Mouse (Mus musculus) midbrain, embryonic 16.5 days (tissue): Measurements from ENCODE around the gene Hk2. TPM values are rescaled to one million over a fixed set of nuclear protein-coding genes. Genes with fewer than 3 reads are reported as not detected.

Experiments used
- ATAC-seq: fragments of 200-750 bp; cut with Nextera tagmentation; 2 replicates; pipeline ENCODE4 v1.8.0; 2017; ENCODE audit warnings: moderate TSS enrichment
- H3K27ac ChIP-seq: fragments of 300-500 bp; sonication (generic); 2 replicates; pipeline ENCODE4 v1.5.1; 2014; ENCODE audit warnings: mild to moderate bottlenecking, low read length, mixed read lengths
- H3K27me3 ChIP-seq: fragments of 300-500 bp; sonication (generic); 2 replicates; pipeline ENCODE4 v1.6.1; 2014; ENCODE audit warnings: low read depth, low read length, mixed read lengths; ENCODE audit not compliant: control insufficient read depth, insufficient read depth
- H3K36me3 ChIP-seq: fragments of 300-500 bp; sonication (generic); 2 replicates; pipeline ENCODE4 v1.6.1; 2014; ENCODE audit warnings: mild to moderate bottlenecking, low read length, moderate library complexity, mixed read lengths; ENCODE audit not compliant: control insufficient read depth, insufficient read depth
- H3K4me1 ChIP-seq: fragments of 300-500 bp; sonication (generic); 2 replicates; pipeline ENCODE4 v1.6.1; 2014; ENCODE audit warnings: mild to moderate bottlenecking, low read length, mixed read lengths; ENCODE audit not compliant: control insufficient read depth, insufficient read depth
- H3K4me2 ChIP-seq: fragments of 300-500 bp; sonication (generic); 2 replicates; pipeline ENCODE4 v1.6.1; 2014; ENCODE audit warnings: mild to moderate bottlenecking, low read length, mixed read lengths
- H3K4me3 ChIP-seq: fragments of 300-500 bp; sonication (generic); 2 replicates; pipeline ENCODE4 v1.5.1; 2014; ENCODE audit warnings: low read depth, mild to moderate bottlenecking, low read length, moderate library complexity, mixed read lengths
- H3K9ac ChIP-seq: fragments of 300-500 bp; sonication (generic); 2 replicates; pipeline ENCODE4 v1.6.1; 2014; ENCODE audit warnings: low read depth, low read length, mixed read lengths
- H3K9me3 ChIP-seq: fragments of 300-500 bp; sonication (generic); replicated peaks from 2 replicates; pipeline ENCODE4 v1.6.1; 2014; ENCODE audit warnings: mild to moderate bottlenecking, low read length, mixed read lengths; ENCODE audit not compliant: control insufficient read depth, poor library complexity, severe bottlenecking
- WGBS: fragments of 180-500 bp; shearing (Covaris S2); extraction: QIAGEN DNeasy Blood & Tissue Kit; methylation state at CpG from one replicate; pipeline ENCODE4 v1.1.7; 2014; 5-methylcytosine and 5-hydroxymethylcytosine counted together
- polyA plus RNA-seq: library from polyadenylated mRNA; unstranded; fragments of >200 nt; fragmentation: Nextera tagmentation; extraction: Ambion mirVana; gene quantifications from 2 replicates; pipeline ENCODE4 v1.2.1, GENCODE M21; 2015

Hk2 gene
- polyA plus RNA-seq, 1 experiment from 2014 or later = 1.7 TPM

DNA sequence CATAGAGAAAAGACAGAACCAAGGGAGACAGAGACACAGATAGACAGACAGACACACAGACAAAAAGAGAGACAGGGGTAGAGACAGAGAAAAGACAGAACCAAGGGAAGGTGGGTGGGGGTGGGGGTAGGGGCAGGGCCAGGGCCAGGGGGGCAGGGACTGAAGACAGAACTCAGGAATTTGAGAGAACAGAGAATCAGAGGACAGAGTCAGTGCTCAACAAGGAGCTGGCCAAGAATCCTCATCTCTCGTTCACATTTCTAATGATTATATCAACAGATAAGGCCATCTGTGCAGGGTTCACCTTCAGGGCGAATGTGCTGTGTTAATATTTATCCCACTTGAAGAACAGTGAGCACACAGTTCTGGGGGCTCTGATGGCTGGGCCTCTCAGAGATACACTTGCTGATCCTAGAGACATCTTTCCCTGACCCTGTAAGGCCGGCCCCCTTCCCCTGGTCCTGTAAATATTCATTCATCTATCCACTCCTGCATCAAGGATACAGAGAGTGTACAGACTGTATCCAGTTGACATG is 24.0 kb upstream of the Hk2 start:
- H3K9me3 ChIP-seq = no peaks in the 10 kb centered on the region
- H3K27me3 ChIP-seq = no peaks in the 10 kb centered on the region
- 73% methylated on average over 3 of the region's 3 CpGs for WGBS
- no peak for ATAC-seq
- H3K4me2 ChIP-seq = no peak overlapping the region
- no peak overlapping the region for H3K27ac ChIP-seq
- no peak overlapping the region for H3K4me3 ChIP-seq
- no peaks in the 10 kb centered on the region for H3K4me1 ChIP-seq
- H3K36me3 ChIP-seq = no peaks in the 10 kb centered on the region
- no peak overlapping the region for H3K9ac ChIP-seq

- no peaks in the 10 kb centered on the region for H3K9me3 ChIP-seq
- WGBS = 68% methylated on average over 5 of the region's 5 CpGs
- H3K27ac ChIP-seq = no peak overlapping the region
- H3K4me2 ChIP-seq = no peak overlapping the region
- no peak overlapping the region for H3K4me3 ChIP-seq
- H3K27me3 ChIP-seq = no peaks in the 10 kb centered on the region
- no peak overlapping the region for H3K9ac ChIP-seq
- no peaks in the 10 kb centered on the region for H3K36me3 ChIP-seq
- no peak for ATAC-seq
- H3K4me1 ChIP-seq = no peaks in the 10 kb centered on the region
Measured at GRCm38 (mm10) chr6:82797300-82797839, 23.1 kb upstream of the Hk2 start.

- H3K9ac ChIP-seq = no peak overlapping the region
- 87% methylated on average over 2 of the region's 2 CpGs for WGBS
- H3K4me1 ChIP-seq = no peaks in the 10 kb centered on the region
- ATAC-seq = no peak
- H3K9me3 ChIP-seq = no peaks in the 10 kb centered on the region
- no peaks in the 10 kb centered on the region for H3K27me3 ChIP-seq
- no peak overlapping the region for H3K27ac ChIP-seq
- H3K4me2 ChIP-seq = no peak overlapping the region
- no peak overlapping the region for H3K4me3 ChIP-seq
- no peaks in the 10 kb centered on the region for H3K36me3 ChIP-seq
Measured at GRCm38 (mm10) chr6:82790864-82791263, 16.6 kb upstream of the Hk2 start.

GRCm38 (mm10) chr6:82783906-82784305 is 9.7 kb upstream of the Hk2 start:
- no peaks in the 10 kb centered on the region for H3K27me3 ChIP-seq
- no peak overlapping the region for H3K27ac ChIP-seq
- no peak overlapping the region for H3K9ac ChIP-seq
- WGBS = 65% methylated on average over 4 of the region's 4 CpGs
- H3K9me3 ChIP-seq = no peaks in the 10 kb centered on the region
- no peak for ATAC-seq
- no peak overlapping the region for H3K4me2 ChIP-seq
- no peaks in the 10 kb centered on the region for H3K36me3 ChIP-seq
- H3K4me3 ChIP-seq = no peak overlapping the region
- no peaks in the 10 kb centered on the region for H3K4me1 ChIP-seq

GRCm38 (mm10) chr6:82780802-82781393 is 6.6 kb upstream of the Hk2 start:
- H3K27ac ChIP-seq = no peak overlapping the region
- H3K9me3 ChIP-seq = no peaks in the 10 kb centered on the region
- 48% methylated on average over 8 of the region's 8 CpGs for WGBS
- H3K4me2 ChIP-seq = no peak overlapping the region
- H3K36me3 ChIP-seq = no peaks in the 10 kb centered on the region
- no peak overlapping the region for H3K9ac ChIP-seq
- no peaks in the 10 kb centered on the region for H3K27me3 ChIP-seq
- no peaks in the 10 kb centered on the region for H3K4me1 ChIP-seq
- no peak for ATAC-seq
- no peak overlapping the region for H3K4me3 ChIP-seq

GRCm38 (mm10) chr6:82780369-82780768 is 6.1 kb upstream of the Hk2 start:
- Histone ChIP-seq H3K27me3 (peaks cover 2% of the 10 kb centered on the region; the same call in 1 of the 2 replicates), H3K4me1 (no peaks in the 10 kb centered on the region), H3K9ac (no peak overlapping the region), H3K9me3 (no peaks in the 10 kb centered on the region), H3K4me2 (no peak overlapping the region), H3K36me3 (no peaks in the 10 kb centered on the region), H3K27ac (no peak overlapping the region), H3K4me3 (no peak overlapping the region)
- no peak for ATAC-seq
- 67% methylated on average over 4 of the region's 4 CpGs for WGBS

DNA sequence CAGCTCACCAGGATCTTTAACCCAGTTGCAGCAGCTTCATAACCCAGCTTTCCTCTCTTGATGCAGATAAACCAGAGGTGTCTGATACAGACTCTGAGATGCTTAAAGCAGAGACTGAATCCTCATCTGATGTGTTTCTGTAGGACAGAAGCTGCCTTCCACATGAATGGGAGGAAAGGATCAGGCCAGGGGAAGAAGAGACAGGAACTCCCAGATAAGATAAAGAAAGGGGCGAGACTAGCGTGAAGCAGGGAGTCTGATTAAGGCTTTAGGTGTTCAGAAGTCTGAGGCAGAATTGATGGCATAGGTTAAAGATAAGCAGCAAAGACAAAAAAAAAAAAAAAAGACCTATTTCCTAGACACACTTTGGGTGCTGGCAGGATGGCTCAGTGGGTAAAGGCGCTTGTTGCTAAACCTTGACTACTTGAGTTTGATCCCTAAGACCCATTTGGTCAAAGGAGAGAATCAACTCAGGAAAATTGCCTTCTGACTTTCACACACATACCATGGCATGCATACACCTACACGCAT is 2.9 kb upstream of the Hk2 start:
- Histone ChIP-seq H3K9ac (no peak overlapping the region), H3K27me3 (peaks cover 7% of the 10 kb centered on the region; the same call in 1 of the 2 replicates)
- WGBS = 96% methylated on average over 4 of the region's 4 CpGs

DNA sequence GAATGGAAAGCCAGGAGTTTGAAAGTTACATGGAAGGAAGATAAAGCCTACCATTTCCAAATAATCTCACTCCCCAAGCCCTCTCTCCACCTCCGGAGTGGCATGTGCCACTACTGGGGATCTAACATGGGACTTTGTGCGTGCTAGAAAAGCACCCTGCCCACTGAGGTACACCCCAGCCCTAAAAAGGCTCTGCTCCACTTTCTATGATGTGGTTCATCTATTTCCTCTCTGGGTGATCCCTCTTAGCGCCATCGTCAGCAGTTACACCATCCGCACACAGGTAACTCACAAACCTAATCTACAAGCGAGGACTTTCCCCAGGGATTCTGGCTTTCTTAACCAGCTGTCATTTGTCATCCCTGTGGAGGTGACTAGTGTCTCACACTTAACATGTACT is 1.1 kb upstream of the Hk2 start:
- Histone ChIP-seq H3K36me3 (no peaks in the 10 kb centered on the region), H3K9ac (no peak overlapping the region), H3K4me2 (no peak overlapping the region), H3K27ac (no peak overlapping the region), H3K27me3 (peaks cover 7% of the 10 kb centered on the region; the same call in 1 of the 2 replicates), H3K4me1 (peaks cover 15% of the 10 kb centered on the region), H3K4me3 (no peak overlapping the region), H3K9me3 (no peaks in the 10 kb centered on the region)
- no peak for ATAC-seq
- 89% methylated on average over 6 of the region's 6 CpGs for WGBS

More for the DNA sequence above, 2.9 kb upstream of the Hk2 start:
- Histone ChIP-seq H3K4me3 (no peak overlapping the region), H3K36me3 (no peaks in the 10 kb centered on the region), H3K4me2 (no peak overlapping the region), H3K9me3 (no peaks in the 10 kb centered on the region), H3K4me1 (peaks cover 15% of the 10 kb centered on the region), H3K27ac (no peak overlapping the region)
- ATAC-seq = no peak
